Mouse (Mus musculus) yolk sac, embryonic 10.5 days (tissue): ENCODE measurements around the gene Kcnn3.

Experiments
- DNase-seq: peaks from one replicate; pipeline ENCODE4 v3.0.0-alpha.2; 2017; ENCODE audit warnings: low spot score

Kcnn3 gene

DNA sequence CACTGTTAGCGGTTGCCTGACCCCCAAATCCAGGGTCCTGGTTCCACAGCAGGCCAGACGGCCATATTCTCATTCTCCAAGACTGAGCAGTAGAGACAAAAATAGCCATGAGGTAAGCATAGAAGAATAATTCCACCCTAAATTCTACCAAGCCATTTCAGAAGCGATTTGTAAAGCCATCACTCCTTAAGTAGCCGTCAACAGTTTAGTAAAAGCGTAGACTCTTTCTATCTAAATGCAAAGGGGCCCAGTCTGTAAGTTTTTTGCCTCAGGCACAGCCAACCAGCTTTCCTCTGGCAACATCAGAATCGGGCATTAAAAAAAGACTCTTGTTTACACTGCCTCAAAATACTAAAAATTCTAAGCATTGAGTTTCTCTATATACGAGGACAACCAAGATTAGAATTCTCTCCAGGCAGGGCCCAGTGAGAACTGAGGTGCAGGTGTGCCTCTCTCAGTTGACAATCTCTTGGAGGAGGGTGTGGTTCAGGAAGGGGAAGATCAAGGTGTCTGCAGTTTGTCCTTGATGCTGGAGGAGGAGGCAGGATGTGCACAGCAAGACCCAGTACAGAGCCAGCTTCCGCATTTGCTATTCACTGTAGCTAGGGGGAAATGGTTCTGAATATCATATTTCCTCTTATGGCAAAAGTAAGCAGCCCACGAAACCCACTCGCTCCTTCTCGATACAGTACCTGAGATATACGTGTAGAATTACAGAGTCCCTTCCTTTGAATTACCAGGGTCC lies 152.8 kb downstream of the Kcnn3 start:
- DNase-seq, result no peak

- DNase-seq, result no peak
Measured at GRCm38 (mm10) chr3:89677617-89678016, 157.7 kb downstream of the Kcnn3 start.

DNA sequence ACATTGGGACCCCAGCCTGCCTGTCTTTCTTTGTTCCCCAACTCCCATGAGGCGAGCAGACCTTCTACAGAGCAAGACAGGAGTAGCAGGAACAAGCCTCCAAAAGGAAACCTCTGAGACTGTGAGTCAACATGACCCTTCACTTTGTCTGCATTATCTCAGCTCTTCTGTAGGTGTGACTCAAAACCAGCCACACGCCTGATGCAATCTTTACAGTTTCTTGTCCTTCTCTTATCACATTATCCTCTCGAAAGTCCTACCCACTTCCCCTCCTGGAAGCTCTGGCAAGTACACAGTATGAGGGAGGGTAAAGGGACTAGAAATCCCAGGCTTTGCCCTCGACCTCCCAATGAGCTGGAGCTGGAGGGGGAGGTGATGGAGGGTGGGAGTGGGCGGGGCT lies 166.1 kb downstream of the Kcnn3 start:
- peak; percentile 2 for DNase-seq

DNA sequence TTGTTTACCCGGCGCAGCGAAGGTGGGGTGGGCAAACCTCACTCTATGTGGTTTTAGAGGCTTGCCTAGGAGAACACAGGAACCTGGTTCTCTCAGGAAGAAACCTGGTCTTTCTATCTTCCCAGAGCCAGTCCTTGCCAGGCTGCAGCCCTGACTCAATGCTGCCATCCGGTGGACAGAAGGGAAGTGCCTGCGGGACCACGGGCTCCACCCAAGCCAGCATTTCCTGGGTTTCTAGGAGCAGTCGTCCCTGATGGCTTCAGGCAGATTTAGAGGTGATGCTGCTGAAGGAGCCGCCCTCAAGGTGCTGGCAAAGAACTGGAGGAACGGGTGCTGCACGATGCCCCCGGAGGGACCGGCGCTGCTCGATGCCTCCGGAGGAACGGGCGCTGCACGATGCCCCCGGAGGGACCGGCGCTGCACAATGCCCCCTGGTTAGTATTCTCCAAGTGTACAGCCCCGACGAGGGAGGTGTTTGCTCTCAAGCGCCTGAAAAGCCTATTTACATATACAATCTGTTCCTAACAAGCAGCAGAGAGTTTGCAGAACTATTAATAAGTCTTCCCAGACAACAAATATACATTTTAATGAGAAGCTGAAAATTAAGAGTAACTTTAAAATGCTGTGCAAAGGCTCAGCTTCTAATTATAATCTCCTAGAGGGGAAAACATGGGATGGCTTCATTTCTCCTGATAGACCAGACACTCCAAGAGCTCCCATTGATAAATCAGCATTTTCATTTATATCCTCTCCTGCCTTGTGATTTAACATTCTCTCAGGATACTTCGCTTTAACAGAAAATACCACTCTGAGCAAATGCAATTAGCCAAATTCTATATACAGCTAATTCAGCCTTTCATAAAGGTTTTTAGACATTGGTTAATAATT lies 169.0 kb downstream of the Kcnn3 start:
- DNase-seq, result peak; percentile 73

DNA sequence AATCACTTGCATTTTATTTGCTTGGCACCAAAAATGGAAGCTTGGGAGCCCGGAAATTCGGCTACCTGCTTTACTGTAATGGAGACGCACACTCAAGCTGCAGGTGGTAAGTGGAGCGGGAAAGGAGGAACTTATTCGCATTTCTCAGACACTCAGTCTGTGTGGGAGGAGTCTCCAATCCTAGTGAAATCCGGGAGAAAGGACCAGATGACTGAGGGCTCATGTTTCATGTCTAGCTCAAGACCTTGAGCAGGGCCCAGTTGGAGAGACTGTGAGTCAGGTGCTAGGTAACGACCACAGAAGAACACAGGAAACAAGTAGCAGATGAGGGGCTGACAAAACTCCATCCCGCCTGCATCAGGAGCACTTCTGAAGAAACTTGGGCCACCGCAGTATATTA lies 171.8 kb downstream of the Kcnn3 start:
- DNase-seq, result no peak

DNA sequence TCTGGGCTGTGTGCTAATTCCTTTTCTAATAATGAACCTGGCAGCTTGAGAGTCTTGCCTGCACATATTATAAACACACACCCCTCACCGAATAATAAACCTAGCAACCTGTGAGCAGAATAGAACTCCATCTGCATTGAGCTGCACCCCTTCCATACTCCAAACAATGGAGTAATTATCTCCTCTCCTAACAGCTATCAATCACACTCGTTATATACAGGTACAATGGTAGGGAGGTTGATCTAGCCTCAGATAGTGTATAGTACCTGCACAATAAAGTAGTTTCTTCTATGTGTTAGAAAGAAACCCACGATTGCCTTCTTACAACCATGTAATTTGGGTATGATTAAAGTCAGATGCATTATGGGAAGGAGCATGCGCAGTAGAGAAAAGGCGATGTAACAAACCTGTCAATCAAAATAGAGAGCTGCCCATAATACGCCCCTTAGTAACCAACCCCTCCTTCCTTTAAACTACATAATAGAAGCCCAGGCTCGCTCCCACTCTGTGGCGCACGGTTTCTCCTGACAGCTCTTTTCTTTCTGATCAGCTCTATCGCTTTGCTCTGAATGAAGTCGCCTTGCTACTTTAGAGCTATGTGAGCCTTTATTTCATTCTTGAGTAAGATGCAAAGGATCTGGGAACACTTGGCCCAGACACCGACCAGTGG lies 176.3 kb downstream of the Kcnn3 start:
- no peak for DNase-seq

DNA sequence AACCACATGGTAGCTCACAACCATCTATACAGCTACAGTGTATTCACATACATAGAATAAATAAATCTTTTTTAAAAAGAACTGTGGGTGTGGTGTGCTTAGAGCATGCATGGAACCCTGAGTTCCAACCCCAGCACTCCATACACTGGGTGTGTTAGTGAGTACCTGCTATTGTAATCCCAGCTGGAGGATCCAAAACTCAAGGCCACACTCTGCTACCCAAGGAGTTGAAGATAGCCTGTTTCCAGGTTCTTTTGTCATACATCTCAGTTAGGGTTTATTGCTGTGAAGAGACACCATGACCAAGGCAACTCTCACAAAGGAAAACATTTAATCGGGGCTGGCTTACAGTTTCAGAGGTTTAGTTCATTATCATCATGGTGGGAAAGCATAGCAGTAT lies 179.0 kb downstream of the Kcnn3 start:
- DNase-seq, result no peak

DNA sequence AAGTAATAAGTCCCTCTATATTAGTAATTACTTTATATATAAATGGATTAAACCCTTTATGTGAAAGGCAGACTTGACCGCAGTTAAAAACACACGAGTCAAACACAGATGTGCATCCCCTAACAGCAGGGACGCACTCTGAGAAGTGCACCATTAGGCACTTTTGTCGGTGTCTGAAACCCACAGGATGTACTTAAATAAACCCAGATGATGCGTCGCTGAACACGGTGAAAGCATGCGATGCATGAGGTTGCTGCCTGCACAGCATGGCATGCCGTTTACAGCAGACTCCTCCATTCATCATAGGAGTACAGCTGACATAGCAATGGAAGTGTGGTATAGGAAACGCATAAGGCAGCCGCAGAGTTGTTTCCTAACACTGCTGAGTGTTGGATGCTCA lies 180.5 kb downstream of the Kcnn3 start:
- no peak for DNase-seq

DNA sequence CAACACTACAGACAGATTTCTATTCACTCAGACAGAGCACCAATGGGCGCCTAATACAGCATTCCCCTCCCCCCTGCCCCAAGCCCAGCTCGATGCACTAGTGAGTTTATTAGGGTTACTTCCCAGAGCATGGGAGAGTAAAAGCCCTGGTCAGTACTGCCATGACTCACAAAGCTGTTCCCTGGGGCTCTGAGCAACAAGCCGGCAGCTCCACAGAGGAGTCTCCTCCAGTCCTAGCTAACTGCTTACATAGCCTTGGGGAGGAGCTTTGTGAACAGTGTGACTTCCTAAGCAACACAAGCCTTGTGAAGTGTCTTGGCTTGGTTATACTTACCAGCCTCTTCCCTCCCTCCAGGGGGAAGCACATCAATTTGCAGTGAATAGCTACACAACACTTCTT lies 183.6 kb downstream of the Kcnn3 start:
- DNase-seq, result no peak

- no peak for DNase-seq
Measured at GRCm38 (mm10) chr3:89704064-89704463, 184.1 kb downstream of the Kcnn3 start.

DNA sequence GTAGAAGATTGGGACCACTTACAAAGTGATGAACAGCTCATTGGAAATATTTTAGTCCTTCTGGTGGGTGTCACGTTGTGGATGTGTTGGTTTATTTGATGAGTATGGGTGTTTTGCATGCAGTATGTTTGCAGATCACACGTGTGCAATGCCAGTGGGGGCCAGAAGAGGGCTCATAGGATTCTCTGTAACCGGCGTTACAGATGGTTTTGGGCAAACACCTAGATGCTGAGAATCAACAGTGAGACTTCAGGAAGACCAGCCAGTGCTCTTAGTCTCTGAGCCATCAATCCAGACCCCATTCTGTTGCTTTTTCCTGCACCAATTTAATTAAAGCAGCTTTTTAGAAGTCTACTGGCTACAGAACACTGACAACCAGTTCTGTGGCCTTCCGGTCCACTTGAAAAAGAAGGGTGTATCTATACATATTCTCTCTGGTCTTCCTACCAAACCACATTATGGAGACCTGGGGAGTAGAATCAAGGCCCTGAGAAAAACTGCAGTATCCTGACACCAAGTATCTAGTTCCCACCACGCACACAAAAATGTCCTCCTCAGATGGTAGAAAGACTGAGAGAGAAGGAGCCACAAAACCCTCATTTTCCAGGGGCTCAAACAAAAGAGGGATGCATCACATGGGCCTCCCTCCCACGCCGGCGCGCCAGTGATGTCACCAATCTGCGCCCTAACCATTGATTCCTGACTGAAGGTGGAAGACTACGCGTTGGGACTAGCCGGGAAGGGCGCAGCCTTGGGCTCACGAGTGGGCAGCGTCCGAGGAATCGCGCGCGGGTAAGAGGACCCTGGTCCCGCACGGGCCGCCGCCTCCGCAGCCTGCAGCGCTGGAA lies 194.6 kb downstream of the Kcnn3 start, which contains the start of gene Adar:
TSS of gene Adar (plus strand) at position 664 of the 848 bp plus-strand sequence.
- DNase-seq, result peak; percentile 71

DNA sequence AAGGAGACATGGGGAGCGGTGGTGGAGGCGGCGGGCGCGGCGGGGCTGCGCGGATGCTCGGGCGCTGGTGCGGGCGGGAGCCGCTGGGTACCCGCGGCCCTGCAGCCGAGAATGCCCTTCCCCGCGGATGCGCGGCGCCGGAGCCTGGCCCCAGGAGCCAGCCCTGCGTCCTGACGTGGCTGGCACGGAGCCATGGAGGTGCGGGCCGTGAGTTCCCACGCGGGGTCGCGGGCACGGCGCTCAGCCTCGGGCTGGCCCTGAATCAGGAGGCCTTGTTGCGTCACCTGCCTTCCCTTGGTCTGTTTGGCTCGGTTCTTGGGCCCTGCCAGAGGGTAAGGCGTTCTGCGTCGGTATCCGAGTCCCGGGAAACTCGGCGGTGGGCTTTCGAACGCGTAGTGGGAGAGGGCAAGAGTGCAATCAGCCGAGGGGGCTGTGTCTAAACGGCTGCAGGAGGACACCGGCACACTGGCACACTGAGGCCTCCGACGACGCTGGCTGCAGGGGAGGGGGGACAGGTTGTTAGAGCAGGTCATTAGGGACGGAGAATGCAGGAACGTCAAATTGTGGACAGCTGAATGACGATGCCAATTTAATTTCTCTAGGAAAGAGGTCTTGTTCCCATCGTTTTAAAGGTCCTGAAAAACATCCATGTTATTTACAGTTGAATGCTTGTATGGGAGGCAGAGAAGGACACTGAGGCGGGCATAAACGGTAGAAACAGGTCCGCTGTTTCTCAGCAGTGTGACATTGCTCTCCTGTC lies 195.4 kb downstream of the Kcnn3 start:
- DNase-seq, result peak; percentile 18

DNA sequence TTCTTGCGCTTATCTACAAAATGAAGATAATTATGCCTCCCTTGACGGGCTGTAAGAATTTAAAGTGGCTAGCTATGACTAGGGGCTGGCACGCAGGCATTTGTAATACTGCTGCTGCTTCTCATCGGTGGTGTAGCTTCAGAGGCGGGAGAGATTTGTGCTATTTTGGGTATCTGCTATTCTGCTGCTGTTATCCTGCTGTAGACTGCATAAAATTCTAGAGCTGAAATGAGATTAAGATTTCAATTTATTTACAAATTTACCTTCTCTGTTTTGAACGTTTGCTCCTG lies 195.9 kb downstream of the Kcnn3 start:
- DNase-seq, result no peak

DNA sequence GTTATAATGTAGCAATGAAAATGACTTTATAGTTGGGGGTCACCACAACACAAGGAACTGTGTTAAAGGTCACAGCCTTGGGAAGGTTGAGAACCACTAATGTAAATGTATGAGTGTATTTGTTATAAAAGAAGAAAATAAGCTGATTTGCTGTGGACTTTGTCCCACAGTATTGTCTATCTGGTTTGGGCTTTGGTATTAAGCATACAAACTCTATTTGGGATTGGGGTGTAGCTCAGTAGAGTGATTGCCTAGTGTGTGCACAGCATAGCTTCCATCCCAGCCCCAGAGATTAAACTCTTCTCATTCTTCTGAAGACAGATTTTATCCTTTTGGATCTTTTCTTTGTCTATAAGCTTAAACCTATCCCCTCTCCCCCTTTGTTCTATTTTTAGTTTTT lies 202.1 kb downstream of the Kcnn3 start:
- no peak for DNase-seq

- DNase-seq, result no peak
Measured at GRCm38 (mm10) chr3:89723400-89724084, 203.6 kb downstream of the Kcnn3 start.
